Mouse (Mus musculus): ENCODE measurements around the gene Aig1. TPM values are rescaled to one million over a fixed set of nuclear protein-coding genes. Genes with fewer than 3 reads are reported as not detected.

Gene Aig1
- polyA plus RNA-seq, 1 experiment from 2014 or later = 20.3 TPM

DNA sequence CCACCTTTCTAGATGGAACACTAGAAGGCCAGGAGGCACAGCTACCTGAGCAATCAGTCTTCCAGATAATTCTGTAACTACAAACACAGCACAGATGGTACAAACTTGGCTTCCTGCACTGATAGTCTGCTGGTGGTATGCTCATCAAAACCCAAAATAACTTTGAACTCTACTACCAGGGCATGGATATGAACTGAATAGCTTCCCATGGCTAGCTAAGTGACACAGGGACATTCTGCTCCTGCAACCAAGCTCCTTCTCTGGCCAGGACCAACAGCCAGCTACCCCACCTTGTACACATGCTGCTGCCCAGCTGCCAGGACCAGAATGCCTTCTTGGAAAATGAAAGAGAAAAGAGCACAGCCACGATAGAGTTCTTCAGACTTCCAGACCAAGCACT, 60.5 kb downstream of the Aig1 start:
- WGBS = 83% methylated on average over 1 of the region's 1 CpGs
- no peak overlapping the region for H3K9ac ChIP-seq (ENCODE audit: low read depth, low read length)
- ATAC-seq (replicated peaks; ENCODE audit: low FRiP score) = no peak
- no peaks in the 10 kb centered on the region for H3K36me3 ChIP-seq (ENCODE audit: control insufficient read depth, insufficient read depth, low read length)
- no peak overlapping the region for H3K27ac ChIP-seq (ENCODE audit: low read depth, low read length)
- no peak overlapping the region for H3K4me2 ChIP-seq
- no peak overlapping the region for H3K4me3 ChIP-seq (ENCODE audit: low read depth, low read length)
- DNase-seq (ENCODE audit: low spot score) = no peak
- H3K27me3 ChIP-seq (replicated peaks; ENCODE audit: control insufficient read depth, insufficient read depth, low read length) = no peaks in the 10 kb centered on the region
- H3K4me1 ChIP-seq (replicated peaks; ENCODE audit: control insufficient read depth, insufficient read depth, low read length) = no peaks in the 10 kb centered on the region
- no peaks in the 10 kb centered on the region for H3K9me3 ChIP-seq (ENCODE audit: control insufficient read depth, low read length)

- Histone ChIP-seq H3K4me3 (ENCODE audit: low read depth, low read length) (no peak overlapping the region), H3K4me2 (no peak overlapping the region), H3K9me3 (ENCODE audit: control insufficient read depth, low read length) (no peaks in the 10 kb centered on the region), H3K27me3 (replicated peaks; ENCODE audit: control insufficient read depth, insufficient read depth, low read length) (no peaks in the 10 kb centered on the region), H3K27ac (ENCODE audit: low read depth, low read length) (no peak overlapping the region), H3K36me3 (ENCODE audit: control insufficient read depth, insufficient read depth, low read length) (no peaks in the 10 kb centered on the region), H3K4me1 (replicated peaks; ENCODE audit: control insufficient read depth, insufficient read depth, low read length) (no peaks in the 10 kb centered on the region), H3K9ac (ENCODE audit: low read depth, low read length) (no peak overlapping the region)
- DNase-seq (ENCODE audit: low spot score) (no peak), ATAC-seq (replicated peaks; ENCODE audit: low FRiP score) (no peak)
Measured at GRCm38 (mm10) chr10:13806806-13807205, 62.0 kb downstream of the Aig1 start.

DNA sequence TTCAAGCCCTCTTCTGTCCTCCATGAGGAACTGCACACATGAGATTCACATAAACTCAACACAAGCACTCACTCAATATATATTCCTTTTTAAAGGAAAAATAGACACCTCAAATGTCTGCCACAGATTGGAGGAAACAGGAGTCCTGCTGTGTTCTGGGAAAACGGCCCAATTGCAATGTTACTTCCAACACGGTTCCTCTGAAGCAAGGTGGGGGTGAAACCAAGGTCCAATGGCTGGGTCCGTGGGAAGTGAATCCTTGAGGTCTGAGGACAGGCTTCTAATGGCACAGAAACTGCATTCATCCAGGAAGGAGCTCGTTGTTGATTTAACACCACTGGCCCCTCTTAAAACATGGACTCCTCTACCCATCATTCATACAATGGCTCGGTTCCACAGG, 67.5 kb downstream of the Aig1 start:
- Histone ChIP-seq H3K9ac (ENCODE audit: low read depth, low read length) (no peak overlapping the region), H3K27me3 (replicated peaks; ENCODE audit: control insufficient read depth, insufficient read depth, low read length) (no peaks in the 10 kb centered on the region), H3K9me3 (ENCODE audit: control insufficient read depth, low read length) (no peaks in the 10 kb centered on the region), H3K4me3 (ENCODE audit: low read depth, low read length) (no peak overlapping the region), H3K4me2 (no peak overlapping the region), H3K36me3 (ENCODE audit: control insufficient read depth, insufficient read depth, low read length) (no peaks in the 10 kb centered on the region), H3K4me1 (replicated peaks; ENCODE audit: control insufficient read depth, insufficient read depth, low read length) (no peaks in the 10 kb centered on the region), H3K27ac (ENCODE audit: low read depth, low read length) (no peak overlapping the region)
- ATAC-seq (replicated peaks; ENCODE audit: low FRiP score) (no peak), DNase-seq (ENCODE audit: low spot score) (no peak)
- WGBS = 81% methylated on average over 5 of the region's 5 CpGs

DNA sequence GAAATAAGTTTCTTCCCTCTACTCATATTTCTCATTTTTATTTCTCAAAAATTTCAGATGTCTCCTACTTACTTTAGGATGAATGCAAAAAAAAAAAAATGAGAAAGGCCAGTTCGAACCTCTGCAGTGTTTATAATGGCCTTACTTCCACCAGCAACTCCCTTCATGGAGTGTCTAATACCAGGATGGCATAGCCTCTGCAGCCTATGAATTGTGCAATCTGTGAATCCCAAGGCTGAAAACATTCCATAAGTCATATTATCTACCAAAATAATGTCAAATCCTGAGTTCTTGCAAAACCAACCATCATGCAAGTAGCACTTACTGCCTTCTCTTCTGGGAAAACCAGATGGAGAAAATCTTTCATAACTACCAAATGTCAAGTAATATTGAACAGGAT, 75.3 kb downstream of the Aig1 start:
- no peak for DNase-seq (ENCODE audit: low spot score)
- Histone ChIP-seq H3K9me3 (ENCODE audit: control insufficient read depth, low read length) (no peaks in the 10 kb centered on the region), H3K4me2 (no peak overlapping the region), H3K4me1 (replicated peaks; ENCODE audit: control insufficient read depth, insufficient read depth, low read length) (no peaks in the 10 kb centered on the region), H3K9ac (ENCODE audit: low read depth, low read length) (no peak overlapping the region), H3K27ac (ENCODE audit: low read depth, low read length) (no peak overlapping the region), H3K4me3 (ENCODE audit: low read depth, low read length) (no peak overlapping the region), H3K36me3 (ENCODE audit: control insufficient read depth, insufficient read depth, low read length) (no peaks in the 10 kb centered on the region), H3K27me3 (replicated peaks; ENCODE audit: control insufficient read depth, insufficient read depth, low read length) (no peaks in the 10 kb centered on the region)
- no peak for ATAC-seq (replicated peaks; ENCODE audit: low FRiP score)
- WGBS = 76% methylated on average over 1 of the region's 1 CpGs

- Histone ChIP-seq H3K4me1 (replicated peaks; ENCODE audit: control insufficient read depth, insufficient read depth, low read length) (no peaks in the 10 kb centered on the region), H3K9me3 (ENCODE audit: control insufficient read depth, low read length) (no peaks in the 10 kb centered on the region), H3K27me3 (replicated peaks; ENCODE audit: control insufficient read depth, insufficient read depth, low read length) (no peaks in the 10 kb centered on the region), H3K27ac (ENCODE audit: low read depth, low read length) (no peak overlapping the region), H3K4me3 (ENCODE audit: low read depth, low read length) (no peak overlapping the region), H3K4me2 (no peak overlapping the region), H3K36me3 (ENCODE audit: control insufficient read depth, insufficient read depth, low read length) (no peaks in the 10 kb centered on the region), H3K9ac (ENCODE audit: low read depth, low read length) (no peak overlapping the region)
- ATAC-seq (replicated peaks; ENCODE audit: low FRiP score) (no peak), DNase-seq (ENCODE audit: low spot score) (no peak)
- 77% methylated on average over 8 of the region's 8 CpGs for WGBS
Measured at GRCm38 (mm10) chr10:13792788-13793187, 76.0 kb downstream of the Aig1 start.

- H3K27me3 ChIP-seq (replicated peaks; ENCODE audit: control insufficient read depth, insufficient read depth, low read length) = no peaks in the 10 kb centered on the region
- ATAC-seq (replicated peaks; ENCODE audit: low FRiP score) (no peak), DNase-seq (ENCODE audit: low spot score) (no peak)
- H3K4me3 ChIP-seq (ENCODE audit: low read depth, low read length) = no peak overlapping the region
- H3K27ac ChIP-seq (ENCODE audit: low read depth, low read length) = no peak overlapping the region
- no peak overlapping the region for H3K4me2 ChIP-seq
- H3K9me3 ChIP-seq (ENCODE audit: control insufficient read depth, low read length) = no peaks in the 10 kb centered on the region
- no peak overlapping the region for H3K9ac ChIP-seq (ENCODE audit: low read depth, low read length)
- 95% methylated on average over 1 of the region's 1 CpGs for WGBS
- H3K36me3 ChIP-seq (ENCODE audit: control insufficient read depth, insufficient read depth, low read length) = no peaks in the 10 kb centered on the region
- no peaks in the 10 kb centered on the region for H3K4me1 ChIP-seq (replicated peaks; ENCODE audit: control insufficient read depth, insufficient read depth, low read length)
Measured at GRCm38 (mm10) chr10:13789604-13790003, 79.2 kb downstream of the Aig1 start.

GRCm38 (mm10) chr10:13788057-13788456, 80.7 kb downstream of the Aig1 start:
- ATAC-seq (replicated peaks; ENCODE audit: low FRiP score) = no peak
- no peak overlapping the region for H3K4me3 ChIP-seq (ENCODE audit: low read depth, low read length)
- WGBS = 96% methylated on average over 9 of the region's 9 CpGs
- H3K27ac ChIP-seq (ENCODE audit: low read depth, low read length) = no peak overlapping the region
- H3K4me1 ChIP-seq (replicated peaks; ENCODE audit: control insufficient read depth, insufficient read depth, low read length) = no peaks in the 10 kb centered on the region
- H3K27me3 ChIP-seq (replicated peaks; ENCODE audit: control insufficient read depth, insufficient read depth, low read length) = no peaks in the 10 kb centered on the region
- no peak overlapping the region for H3K4me2 ChIP-seq
- H3K9me3 ChIP-seq (ENCODE audit: control insufficient read depth, low read length) = no peaks in the 10 kb centered on the region
- H3K36me3 ChIP-seq (ENCODE audit: control insufficient read depth, insufficient read depth, low read length) = no peaks in the 10 kb centered on the region
- H3K9ac ChIP-seq (ENCODE audit: low read depth, low read length) = no peak overlapping the region
- DNase-seq (ENCODE audit: low spot score) = no peak

- ATAC-seq (replicated peaks; ENCODE audit: low FRiP score) = no peak
- Histone ChIP-seq H3K27me3 (replicated peaks; ENCODE audit: control insufficient read depth, insufficient read depth, low read length) (no peaks in the 10 kb centered on the region), H3K4me1 (replicated peaks; ENCODE audit: control insufficient read depth, insufficient read depth, low read length) (no peaks in the 10 kb centered on the region), H3K4me3 (ENCODE audit: low read depth, low read length) (no peak overlapping the region), H3K27ac (ENCODE audit: low read depth, low read length) (no peak overlapping the region), H3K4me2 (no peak overlapping the region), H3K9ac (ENCODE audit: low read depth, low read length) (no peak overlapping the region), H3K36me3 (ENCODE audit: control insufficient read depth, insufficient read depth, low read length) (no peaks in the 10 kb centered on the region), H3K9me3 (ENCODE audit: control insufficient read depth, low read length) (no peaks in the 10 kb centered on the region)
- DNase-seq (ENCODE audit: low spot score) = no peak
- 88% methylated on average over 5 of the region's 5 CpGs for WGBS
Measured at GRCm38 (mm10) chr10:13782774-13783173, 86.0 kb downstream of the Aig1 start.

DNA sequence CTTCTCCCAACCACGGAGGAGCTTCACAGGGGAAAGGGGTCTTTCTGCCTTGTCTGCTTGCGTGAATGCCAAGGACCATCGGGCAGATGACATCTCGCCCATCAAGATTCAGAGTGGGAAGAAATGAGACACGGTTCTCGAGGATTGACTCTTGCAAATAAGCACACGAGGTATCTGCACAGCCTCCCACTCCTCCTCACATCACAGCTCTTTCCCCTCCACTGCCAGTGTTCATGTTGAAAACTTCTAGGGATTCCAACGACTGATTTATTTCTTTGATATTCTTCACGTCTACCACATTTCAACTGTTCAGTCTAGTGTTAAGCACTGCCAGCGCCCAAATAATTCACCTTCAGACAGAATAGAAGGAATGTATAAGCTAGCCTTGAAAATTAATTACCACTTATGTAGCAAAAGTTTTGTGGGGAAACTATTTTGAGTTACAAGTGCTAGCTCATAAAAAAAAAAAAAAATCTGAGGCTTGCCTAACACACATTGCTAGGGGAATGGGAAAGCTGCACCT, 86.5 kb downstream of the Aig1 start:
- 81% methylated on average over 10 of the region's 10 CpGs for WGBS
- H3K9me3 ChIP-seq (ENCODE audit: control insufficient read depth, low read length) = no peaks in the 10 kb centered on the region
- H3K4me2 ChIP-seq = no peak overlapping the region
- H3K4me3 ChIP-seq (ENCODE audit: low read depth, low read length) = no peak overlapping the region
- H3K27me3 ChIP-seq (replicated peaks; ENCODE audit: control insufficient read depth, insufficient read depth, low read length) = no peaks in the 10 kb centered on the region
- H3K27ac ChIP-seq (ENCODE audit: low read depth, low read length) = no peak overlapping the region
- no peak for ATAC-seq (replicated peaks; ENCODE audit: low FRiP score)
- no peak overlapping the region for H3K9ac ChIP-seq (ENCODE audit: low read depth, low read length)
- no peak for DNase-seq (ENCODE audit: low spot score)
- H3K4me1 ChIP-seq (replicated peaks; ENCODE audit: control insufficient read depth, insufficient read depth, low read length) = no peaks in the 10 kb centered on the region
- no peaks in the 10 kb centered on the region for H3K36me3 ChIP-seq (ENCODE audit: control insufficient read depth, insufficient read depth, low read length)
